Mouse (Mus musculus) ES-E14 (cell line): ENCODE results near the gene Copb1.

Experiments used
- CHD2 ChIP-seq: IDR thresholded peaks from 2 replicates; pipeline ENCODE4 v1.6.1; 2014; ENCODE audit warnings: mild to moderate bottlenecking, low read depth, low read length, inconsistent platforms
- MAFK ChIP-seq: IDR thresholded peaks from 2 replicates; pipeline ENCODE4 v1.6.1; 2014; ENCODE audit warnings: mild to moderate bottlenecking, low read depth, low read length, inconsistent platforms; ENCODE audit not compliant: insufficient read depth
- ZNF384 ChIP-seq: IDR thresholded peaks from 2 replicates; pipeline ENCODE4 v1.6.1; 2012; ENCODE audit warnings: low read depth, low read length, inconsistent platforms

DNA sequence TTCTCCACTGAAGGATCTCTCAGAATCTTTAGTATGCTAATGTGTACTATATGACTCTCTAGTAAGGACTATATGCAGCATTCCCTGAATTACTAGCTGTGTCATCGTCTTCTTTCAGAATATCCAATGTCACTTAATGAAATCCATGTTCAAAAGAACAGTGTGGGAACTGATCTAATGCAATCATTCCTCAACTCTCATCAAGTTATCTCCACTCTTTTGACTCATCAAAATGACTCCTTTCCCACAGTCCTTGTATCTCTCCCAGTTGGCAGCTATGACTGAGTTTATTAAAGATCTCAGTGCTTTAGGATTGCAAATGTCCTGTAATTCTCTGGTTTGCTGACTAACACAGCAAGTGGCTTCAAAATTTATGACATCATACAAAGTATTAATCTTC is 40.1 kb downstream of the Copb1 start:
- TF ChIP-seq CHD2 (no peak), ZNF384 (no peak), MAFK (no peak)
